Mouse (Mus musculus) limb, embryonic 14.5 days (tissue): ENCODE data around the gene Cds2. TPM values are rescaled to one million over a fixed set of nuclear protein-coding genes. Genes with fewer than 3 reads are reported as not detected.
"Not testable (repeated sequence)": the region's sequence is repeated elsewhere in the genome, so short reads cannot be mapped to it uniquely, and the experiment has no call there.

Experiments used
- ATAC-seq: fragments of 200-750 bp; cut with Nextera tagmentation; 2 replicates; pipeline ENCODE4 v1.8.0; 2017; ENCODE audit warnings: low read depth, moderate number of reproducible peaks, moderate TSS enrichment; ENCODE audit not compliant: low FRiP score
- DNase-seq: peaks from one replicate; pipeline ENCODE4 v3.0.0-alpha.2; 2015; ENCODE audit warnings: low spot score
- H3K27ac ChIP-seq: fragments of 300-500 bp; sonication (generic); replicated peaks from 2 replicates; pipeline ENCODE4 v1.5.1; 2014; ENCODE audit warnings: low read depth, mild to moderate bottlenecking, low read length, moderate library complexity, mixed read lengths
- H3K27me3 ChIP-seq: fragments of 300-500 bp; sonication (generic); 2 replicates; pipeline ENCODE4 v1.6.1; 2014; ENCODE audit warnings: low read length, mixed read lengths; ENCODE audit not compliant: control insufficient read depth, insufficient read depth
- H3K36me3 ChIP-seq: fragments of 300-500 bp; sonication (generic); 2 replicates; pipeline ENCODE4 v1.6.1; 2014; ENCODE audit warnings: mild to moderate bottlenecking, low read length, moderate library complexity, mixed read lengths; ENCODE audit not compliant: control insufficient read depth, insufficient read depth
- H3K4me1 ChIP-seq: fragments of 300-500 bp; sonication (generic); 2 replicates; pipeline ENCODE4 v1.6.1; 2014; ENCODE audit warnings: antibody characterized with exemption, low read length, mixed read lengths; ENCODE audit not compliant: control insufficient read depth, insufficient read depth
- H3K4me2 ChIP-seq: fragments of 300-500 bp; sonication (generic); replicated peaks from 2 replicates; pipeline ENCODE4 v1.6.1; 2014; ENCODE audit warnings: low read depth, mild to moderate bottlenecking, low read length, moderate library complexity; ENCODE audit not compliant: severe bottlenecking
- H3K4me3 ChIP-seq: fragments of 300-500 bp; sonication (generic); replicated peaks from 2 replicates; pipeline ENCODE4 v1.5.1; 2014; ENCODE audit warnings: low read length
- H3K9ac ChIP-seq: fragments of 300-500 bp; sonication (generic); 2 replicates; pipeline ENCODE4 v1.6.1; 2014; ENCODE audit warnings: mild to moderate bottlenecking, low read depth, low read length, moderate library complexity; ENCODE audit not compliant: severe bottlenecking
- H3K9me3 ChIP-seq: fragments of 300-500 bp; sonication (generic); 2 replicates; pipeline ENCODE4 v1.6.1; 2016; ENCODE audit warnings: low read length; ENCODE audit not compliant: control insufficient read depth
- POLR2A ChIP-seq: fragments of 200-500 bp; IDR thresholded peaks from 2 replicates; pipeline ENCODE4 v1.8.0; 2012; ENCODE audit warnings: inconsistent platforms, mild to moderate bottlenecking, moderate library complexity, borderline replicate concordance; ENCODE audit not compliant: insufficient read depth, insufficient read length; ENCODE audit errors: extremely low read depth
- WGBS: fragments of 180-500 bp; shearing (Covaris S2); extraction: QIAGEN DNeasy Blood & Tissue Kit; methylation state at CpG from one replicate; pipeline ENCODE4 v1.1.7; 2014; 5-methylcytosine and 5-hydroxymethylcytosine counted together
- polyA plus RNA-seq, 2 experiments: library from polyadenylated mRNA; depleted of rRNA in 1 of 2; stranded (reverse) in 1 of 2; unstranded in 1 of 2; fragments of >200 nt; fragmentation: Nextera tagmentation in 1 of 2; extraction: Ambion mirVana in 1 of 2; gene quantifications; 2 replicates each; pipeline versions ENCODE4 v1.2.1 to v1.2.3; 2012 to 2014

Cds2 gene
- polyA plus RNA-seq, 2 experiments, result 17.1 to 21.2 TPM

- TF ChIP-seq POLR2A, result no peak
- DNase-seq (no peak), ATAC-seq (no peak)
- H3K27me3 ChIP-seq, result no peaks in the 10 kb centered on the region
- H3K9ac ChIP-seq, result no peak overlapping the region
- H3K36me3 ChIP-seq, result peaks cover 70% of the 10 kb centered on the region
- no peak overlapping the region for H3K4me2 ChIP-seq
- H3K27ac ChIP-seq, result no peak overlapping the region
- H3K4me3 ChIP-seq, result no peak overlapping the region
- WGBS, result 58% methylated on average over 4 of the region's 4 CpGs
- H3K4me1 ChIP-seq, result no peaks in the 10 kb centered on the region
- no peaks in the 10 kb centered on the region for H3K9me3 ChIP-seq
Measured at GRCm38 (mm10) chr2:132305988-132306387, 43.0 kb downstream of the Cds2 start.

- TF ChIP-seq POLR2A, result no peak
- no peak for DNase-seq
- 91% methylated on average over 11 of the region's 11 CpGs for WGBS
- H3K27ac ChIP-seq, result no peak overlapping the region
- no peak overlapping the region for H3K4me3 ChIP-seq
- H3K36me3 ChIP-seq, result peaks cover 56% of the 10 kb centered on the region
- no peak overlapping the region for H3K4me2 ChIP-seq
- no peaks in the 10 kb centered on the region for H3K9me3 ChIP-seq
- no peaks in the 10 kb centered on the region for H3K27me3 ChIP-seq
- no peak overlapping the region for H3K9ac ChIP-seq
- H3K4me1 ChIP-seq, result no peaks in the 10 kb centered on the region
- no peak for ATAC-seq
Measured at GRCm38 (mm10) chr2:132307213-132307843, 44.4 kb downstream of the Cds2 start.

GRCm38 (mm10) chr2:132308829-132309228 is 45.9 kb downstream of the Cds2 start:
- no peak for TF ChIP-seq POLR2A

GRCm38 (mm10) chr2:132309398-132309930 is 46.5 kb downstream of the Cds2 start:
- H3K9me3 ChIP-seq, result no peaks in the 10 kb centered on the region

More at GRCm38 (mm10) chr2:132308829-132309228, 45.9 kb downstream of the Cds2 start:
- ATAC-seq (no peak), DNase-seq (no peak)
- no peak overlapping the region for H3K27ac ChIP-seq
- no peaks in the 10 kb centered on the region for H3K27me3 ChIP-seq
- H3K36me3 ChIP-seq, result peaks cover 43% of the 10 kb centered on the region
- H3K4me1 ChIP-seq, result no peaks in the 10 kb centered on the region
- H3K9ac ChIP-seq, result no peak overlapping the region
- no peak overlapping the region for H3K4me3 ChIP-seq
- H3K9me3 ChIP-seq, result no peaks in the 10 kb centered on the region
- H3K4me2 ChIP-seq, result no peak overlapping the region
- WGBS, result 95% methylated on average over 6 of the region's 6 CpGs

GRCm38 (mm10) chr2:132312616-132313015 is 49.7 kb downstream of the Cds2 start:
- 78% methylated on average over 5 of the region's 5 CpGs for WGBS
- TF ChIP-seq POLR2A, result no peak
- Histone ChIP-seq H3K27me3 (no peaks in the 10 kb centered on the region), H3K4me1 (no peaks in the 10 kb centered on the region), H3K27ac (no peak overlapping the region), H3K9me3 (no peaks in the 10 kb centered on the region), H3K9ac (no peak overlapping the region), H3K4me3 (no peak overlapping the region), H3K36me3 (peaks cover 17% of the 10 kb centered on the region), H3K4me2 (no peak overlapping the region)
- DNase-seq, result no peak
- ATAC-seq, result no peak

More at GRCm38 (mm10) chr2:132309398-132309930, 46.5 kb downstream of the Cds2 start:
- no peak overlapping the region for H3K4me2 ChIP-seq
- DNase-seq, result no peak
- no peaks in the 10 kb centered on the region for H3K27me3 ChIP-seq
- no peak for TF ChIP-seq POLR2A
- H3K36me3 ChIP-seq, result peaks cover 38% of the 10 kb centered on the region
- 92% methylated on average over 6 of the region's 6 CpGs for WGBS
- no peak overlapping the region for H3K27ac ChIP-seq
- no peak overlapping the region for H3K4me3 ChIP-seq
- no peak overlapping the region for H3K9ac ChIP-seq
- no peaks in the 10 kb centered on the region for H3K4me1 ChIP-seq
- ATAC-seq, result no peak

- Histone ChIP-seq H3K9me3 (no peaks in the 10 kb centered on the region), H3K4me1 (no peaks in the 10 kb centered on the region), H3K9ac (no peak overlapping the region), H3K27me3 (no peaks in the 10 kb centered on the region), H3K27ac (no peak overlapping the region), H3K4me3 (no peak overlapping the region), H3K36me3 (peaks cover 9% of the 10 kb centered on the region), H3K4me2 (no peak overlapping the region)
- 91% methylated on average over 2 of the region's 2 CpGs for WGBS
- DNase-seq (no peak), ATAC-seq (no peak)
- no peak for TF ChIP-seq POLR2A
Measured at GRCm38 (mm10) chr2:132313568-132313967, 50.6 kb downstream of the Cds2 start.

GRCm38 (mm10) chr2:132314057-132314456 is 51.1 kb downstream of the Cds2 start:
- H3K9me3 ChIP-seq, H3K4me3 ChIP-seq, H3K9ac ChIP-seq, H3K4me1 ChIP-seq, H3K27ac ChIP-seq, DNase-seq, H3K27me3 ChIP-seq, ATAC-seq, H3K36me3 ChIP-seq, H3K4me2 ChIP-seq: not testable (repeated sequence)
- 86% methylated on average over 8 of the region's 8 CpGs for WGBS
